Comparison of ENCODE assay signal across 9 mouse cellular contexts in genomic region chr4:41760288-41760721, GRCm38 (mm10). TPM values are rescaled to one million over a fixed set of nuclear protein-coding genes. Genes with fewer than 3 reads are reported as not detected.
DNase-seq lines count a peak whose midpoint lies in the region; ATAC-seq and TF ChIP-seq lines count a peak whose summit lies in the region.
"Had no signal": no experiment of that assay in that cellular context is flagged by ENCODE, and none has a peak within 500 bp of the region (broad histone marks: within the 10 kb centered on the region; RNA-seq: fewer than 3 reads in every experiment).

No protein-coding gene starts in this region.

- ATAC-seq in granulocyte monocyte progenitor cell, adult 5-6 weeks (replicated peaks; ENCODE audit: poor library complexity, severe bottlenecking): peak; percentile 77
- ATAC-seq in intestine, postnatal 0 days: peak; percentile 90
- ATAC-seq in limb, embryonic 12.5 days (ENCODE audit: insufficient number of reproducible peaks, insufficient read depth, low FRiP score, low TSS enrichment, low read depth): peak; percentile 81
- ATAC-seq in midbrain, embryonic 13.5 days: peak; percentile 85

- H3K9me3 ChIP-seq in intestine, postnatal 0 days (ENCODE audit: control insufficient read depth): no peaks in the 10 kb centered on the region
- H3K9me3 ChIP-seq in limb, embryonic 12.5 days: no peaks in the 10 kb centered on the region
- H3K9me3 ChIP-seq in midbrain, embryonic 13.5 days: no peaks in the 10 kb centered on the region

- H3K36me3 ChIP-seq in intestine, postnatal 0 days (ENCODE audit: control insufficient read depth, insufficient read depth): peaks cover 9% of the 10 kb centered on the region
- peaks cover 26% of the 10 kb centered on the region for H3K36me3 ChIP-seq in limb, embryonic 12.5 days
- H3K36me3 ChIP-seq in midbrain, embryonic 13.5 days: peaks cover 7% of the 10 kb centered on the region

- peak overlapping the region; percentile 37 for H3K4me3 ChIP-seq in intestine, postnatal 0 days (ENCODE audit: low read depth, low read length)
- H3K4me3 ChIP-seq in limb, embryonic 12.5 days (replicated peaks): peak overlapping the region; percentile 59
- H3K4me3 ChIP-seq in midbrain, embryonic 13.5 days (replicated peaks): peak overlapping the region; percentile 39

- H3K4me2 ChIP-seq in intestine, postnatal 0 days (replicated peaks; ENCODE audit: low read depth): peak overlapping the region; percentile 68
- H3K4me2 ChIP-seq in limb, embryonic 12.5 days: peak overlapping the region; percentile 91
- peak overlapping the region; percentile 62 for H3K4me2 ChIP-seq in midbrain, embryonic 13.5 days (replicated peaks)

- H3K27ac ChIP-seq in intestine, postnatal 0 days (ENCODE audit: low read depth, low read length): peak overlapping the region; percentile 88
- H3K27ac ChIP-seq in limb, embryonic 12.5 days: peak overlapping the region; percentile 97
- peak overlapping the region; percentile 64 for H3K27ac ChIP-seq in midbrain, embryonic 13.5 days

- peak; percentile 64 for TF ChIP-seq CTCF in intestine, postnatal 0 days (IDR thresholded peaks at IDR 0.05; ENCODE audit: low read depth)

- H3K9ac ChIP-seq in intestine, postnatal 0 days (ENCODE audit: low read depth, low read length): peak overlapping the region; percentile 35; the same call in 1 of the 2 replicates
- peak overlapping the region; percentile 71 for H3K9ac ChIP-seq in limb, embryonic 12.5 days (replicated peaks)
- peak overlapping the region; percentile 73 for H3K9ac ChIP-seq in midbrain, embryonic 13.5 days (replicated peaks)

- no peaks in the 10 kb centered on the region for H3K27me3 ChIP-seq in intestine, postnatal 0 days (replicated peaks; ENCODE audit: control insufficient read depth, insufficient read depth, low read length)
- no peaks in the 10 kb centered on the region for H3K27me3 ChIP-seq in limb, embryonic 12.5 days
- H3K27me3 ChIP-seq in midbrain, embryonic 13.5 days: no peaks in the 10 kb centered on the region

- WGBS in intestine, postnatal 0 days: 0% methylated on average over 15 of the region's 15 CpGs
- 0% methylated on average over 15 of the region's 15 CpGs for WGBS in limb, embryonic 12.5 days
- WGBS in midbrain, embryonic 13.5 days: under 1% methylated on average over 15 of the region's 15 CpGs

- H3K4me1 ChIP-seq in intestine, postnatal 0 days (replicated peaks; ENCODE audit: control insufficient read depth, insufficient read depth, low read length): peaks cover 10% of the 10 kb centered on the region; the same call in 1 of the 2 replicates
- peaks cover 43% of the 10 kb centered on the region for H3K4me1 ChIP-seq in limb, embryonic 12.5 days (replicated peaks)
- H3K4me1 ChIP-seq in midbrain, embryonic 13.5 days (replicated peaks): peaks cover 43% of the 10 kb centered on the region

- peak; percentile 79 for DNase-seq in layer of hippocampus, adult 11-12 months (ENCODE audit: low spot score)
- no peak for DNase-seq in layer of hippocampus, adult 9-10 months (ENCODE audit: low spot score)
- DNase-seq in embryo, embryonic 11 days: peak; percentile 91
- peak; percentile 22 to 41 for DNase-seq in spleen, postnatal 14 days (ENCODE audit: low spot score in 2 of 2)

RNA-seq across cellular contexts. Expression of gene Sigmar1, which starts 4.3 kb away (rescaled TPM):
- 46.7 and 68.6 TPM in 2 replicates for total RNA-seq in granulocyte monocyte progenitor cell, adult 5-6 weeks (2014; fragmentation: Nextera tagmentation)
- total RNA-seq in granulocyte monocyte progenitor cell, adult 5-6 weeks (2017): 32.9 and 59.9 TPM in 2 replicates
- polyA plus RNA-seq in intestine, postnatal 0 days (2015; fragmentation: Nextera tagmentation; extraction: Ambion mirVana): 46.4 and 50.6 TPM in 2 replicates
- polyA plus RNA-seq in limb, embryonic 12.5 days (2016; fragmentation: Nextera tagmentation; extraction: Ambion mirVana): 61.1 and 62.2 TPM in 2 replicates
- polyA plus RNA-seq in midbrain, embryonic 13.5 days (2015; fragmentation: Nextera tagmentation; extraction: Ambion mirVana): 47.9 and 49.9 TPM in 2 replicates

RNA-seq across cellular contexts. Expression of gene Galt, which starts 5.3 kb away (rescaled TPM):
- total RNA-seq in granulocyte monocyte progenitor cell, adult 5-6 weeks (2014; fragmentation: Nextera tagmentation): 26.7 and 27.2 TPM in 2 replicates
- total RNA-seq in granulocyte monocyte progenitor cell, adult 5-6 weeks (2017): 33.0 and 39.2 TPM in 2 replicates
- polyA plus RNA-seq in intestine, postnatal 0 days (2015; fragmentation: Nextera tagmentation; extraction: Ambion mirVana): 90.5 and 105 TPM in 2 replicates
- polyA plus RNA-seq in limb, embryonic 12.5 days (2016; fragmentation: Nextera tagmentation; extraction: Ambion mirVana): 39.4 and 41.7 TPM in 2 replicates
- 29.7 and 30.0 TPM in 2 replicates for polyA plus RNA-seq in midbrain, embryonic 13.5 days (2015; fragmentation: Nextera tagmentation; extraction: Ambion mirVana)

RNA-seq across cellular contexts. Expression of gene Ccl27a, which starts 13.7 kb away (rescaled TPM):
- 25.1 and 25.6 TPM in 2 replicates for total RNA-seq in granulocyte monocyte progenitor cell, adult 5-6 weeks (2014; fragmentation: Nextera tagmentation)
- 5.4 and 10.3 TPM in 2 replicates for total RNA-seq in granulocyte monocyte progenitor cell, adult 5-6 weeks (2017)
- 21.5 and 21.9 TPM in 2 replicates for polyA plus RNA-seq in intestine, postnatal 0 days (2015; fragmentation: Nextera tagmentation; extraction: Ambion mirVana)
- 55.4 and 59.4 TPM in 2 replicates for polyA plus RNA-seq in limb, embryonic 12.5 days (2016; fragmentation: Nextera tagmentation; extraction: Ambion mirVana)
- 235 and 237 TPM in 2 replicates for polyA plus RNA-seq in midbrain, embryonic 13.5 days (2015; fragmentation: Nextera tagmentation; extraction: Ambion mirVana)
- polyA plus RNA-seq: C2C12 had no signal

RNA-seq across cellular contexts. Expression of gene Arid3c, which starts 29.4 kb away (rescaled TPM):
- total RNA-seq in granulocyte monocyte progenitor cell, adult 5-6 weeks (2014; fragmentation: Nextera tagmentation): not detected in 2 replicates
- not detected in 2 replicates for total RNA-seq in granulocyte monocyte progenitor cell, adult 5-6 weeks (2017)
- polyA plus RNA-seq in intestine, postnatal 0 days (2015; fragmentation: Nextera tagmentation; extraction: Ambion mirVana): not detected in 2 replicates
- not detected in 2 replicates for polyA plus RNA-seq in limb, embryonic 12.5 days (2016; fragmentation: Nextera tagmentation; extraction: Ambion mirVana)
- polyA plus RNA-seq in midbrain, embryonic 13.5 days (2015; fragmentation: Nextera tagmentation; extraction: Ambion mirVana): 0.26 and 0.32 TPM in 2 replicates
- polyA plus RNA-seq: C2C12 had no signal

RNA-seq across cellular contexts. Expression of gene Dctn3, which starts 37.3 kb away (rescaled TPM):
- 56.6 and 61.4 TPM in 2 replicates for total RNA-seq in granulocyte monocyte progenitor cell, adult 5-6 weeks (2014; fragmentation: Nextera tagmentation)
- total RNA-seq in granulocyte monocyte progenitor cell, adult 5-6 weeks (2017): 45.6 and 72.8 TPM in 2 replicates
- polyA plus RNA-seq in intestine, postnatal 0 days (2015; fragmentation: Nextera tagmentation; extraction: Ambion mirVana): 127 and 144 TPM in 2 replicates
- polyA plus RNA-seq in limb, embryonic 12.5 days (2016; fragmentation: Nextera tagmentation; extraction: Ambion mirVana): 103 and 104 TPM in 2 replicates
- 270 and 278 TPM in 2 replicates for polyA plus RNA-seq in midbrain, embryonic 13.5 days (2015; fragmentation: Nextera tagmentation; extraction: Ambion mirVana)
